Mouse (Mus musculus) lung, postnatal 0 days (tissue): ENCODE measurements around the gene Arhgap5.

ENCODE experiments used
- CTCF ChIP-seq: IDR thresholded peaks from 2 replicates; pipeline ENCODE4 v1.5.1; 2016; ENCODE audit warnings: antibody characterized with exemption, mild to moderate bottlenecking
- EP300 ChIP-seq: IDR thresholded peaks from 2 replicates; pipeline ENCODE4 v1.6.1; 2016; ENCODE audit warnings: antibody characterized with exemption, mild to moderate bottlenecking, control low read depth

GRCm38 (mm10) chr12:52552085-52552484, 48.3 kb downstream of the Arhgap5 start:
- no peak for TF ChIP-seq CTCF
- TF ChIP-seq EP300 = no peak
